Mouse (Mus musculus): ENCODE data around the gene Slit3.

DNA sequence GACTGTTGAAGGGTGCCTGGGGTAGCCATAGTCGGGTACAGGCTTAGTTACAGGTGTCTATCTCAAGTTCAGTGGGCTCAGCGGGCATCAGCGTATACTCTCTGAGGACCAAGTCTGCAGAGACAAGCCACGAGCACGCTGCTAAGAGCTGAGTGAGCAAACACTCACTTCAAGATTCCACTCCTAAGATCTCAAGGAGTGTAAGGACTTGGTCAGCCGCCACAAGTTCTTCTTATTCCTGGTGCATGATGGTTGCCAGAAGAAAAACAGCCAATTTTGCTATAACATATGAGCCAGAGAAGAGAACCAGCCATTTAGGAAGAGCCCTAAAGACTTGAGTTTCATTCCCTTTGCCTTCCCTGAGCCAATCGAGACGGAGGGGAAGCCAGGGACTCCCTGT lies 436.5 kb downstream of the Slit3 start:
- TF ChIP-seq CTCF (IDR thresholded peaks at IDR 0.05; ENCODE audit: low read depth) (no peak), EP300 (IDR thresholded peaks at IDR 0.05; ENCODE audit: low read depth) (no peak)
